Comparison of ENCODE assay signal across 7 mouse cellular contexts in the genomic region with DNA sequence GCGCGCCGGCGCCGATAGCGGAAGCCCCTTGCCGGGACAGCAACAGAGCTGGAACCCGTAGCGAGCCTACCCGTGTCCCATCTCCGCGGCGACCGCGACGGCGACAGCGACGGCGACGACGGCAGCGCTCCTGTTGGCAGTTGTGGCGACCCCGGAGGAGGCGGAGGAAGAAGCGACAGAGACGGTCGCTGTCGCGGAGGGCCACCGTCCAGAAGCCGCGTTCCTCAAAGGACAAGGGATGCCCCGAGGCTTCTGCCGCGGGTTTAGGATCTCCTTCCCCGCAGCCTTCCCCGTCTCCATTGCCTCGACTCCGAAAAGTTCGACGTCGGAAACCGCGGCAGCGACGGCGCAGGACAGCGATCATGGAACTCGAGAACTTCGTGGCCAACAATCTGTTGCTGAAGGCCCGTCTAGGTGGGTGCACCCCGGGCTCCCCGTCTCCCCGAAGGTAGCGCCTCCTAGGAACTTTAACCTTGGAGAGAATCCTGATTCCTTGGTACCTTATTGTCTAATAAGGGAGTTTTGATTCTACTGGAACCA. TPM values are rescaled to one million over a fixed set of nuclear protein-coding genes. Genes with fewer than 3 reads are reported as not detected.
DNase-seq lines count a peak whose midpoint lies in the region; ATAC-seq and TF ChIP-seq lines count a peak whose summit lies in the region.

No protein-coding gene starts in this region.

- peak overlapping the region; percentile 70 for H3K9ac ChIP-seq in limb, embryonic 14.5 days (ENCODE audit: low read depth, low read length, severe bottlenecking)
- peak overlapping the region; percentile 80 for H3K9ac ChIP-seq in stomach, embryonic 16.5 days (ENCODE audit: low read length)

- under 1% methylated on average over 57 of the region's 57 CpGs for WGBS in spleen, adult 2 months
- under 1% methylated on average over 57 of the region's 57 CpGs for WGBS in limb, embryonic 14.5 days
- WGBS in stomach, embryonic 16.5 days, result under 1% methylated on average over 57 of the region's 57 CpGs

- DNase-seq in spleen, adult 2 months (ENCODE audit: low read depth in 1 of 2, low spot score in 2 of 2), result no peak
- DNase-seq in spleen, adult 12 weeks (ENCODE audit: low spot score), result no peak
- DNase-seq in limb, embryonic 14.5 days (ENCODE audit: low spot score), result peak; percentile 31
- DNase-seq in cerebellum, adult 11 months, result no peak

- H3K4me1 ChIP-seq in spleen, adult 2 months (ENCODE audit: control insufficient read depth, insufficient read depth, insufficient read length), result peaks cover 2% of the 10 kb centered on the region; the same call in 1 of the 2 replicates
- H3K4me1 ChIP-seq in limb, embryonic 14.5 days (ENCODE audit: control insufficient read depth, insufficient read depth, low read length), result peaks cover 6% of the 10 kb centered on the region
- H3K4me1 ChIP-seq in stomach, embryonic 16.5 days (ENCODE audit: control insufficient read depth, insufficient read depth, low read length), result peaks cover 7% of the 10 kb centered on the region; the same call in 1 of the 2 replicates

- no peaks in the 10 kb centered on the region for H3K27me3 ChIP-seq in spleen, adult 2 months (ENCODE audit: control insufficient read depth, insufficient read depth, low read length)
- H3K27me3 ChIP-seq in limb, embryonic 14.5 days (ENCODE audit: control insufficient read depth, insufficient read depth, low read length), result no peaks in the 10 kb centered on the region
- H3K27me3 ChIP-seq in stomach, embryonic 16.5 days (ENCODE audit: control insufficient read depth, insufficient read depth, low read length), result no peaks in the 10 kb centered on the region

- peak overlapping the region; percentile 80 for H3K4me3 ChIP-seq in spleen, adult 2 months (ENCODE audit: extremely low read depth, insufficient read depth, insufficient read length)
- peak overlapping the region; percentile 77 for H3K4me3 ChIP-seq in limb, embryonic 14.5 days (replicated peaks; ENCODE audit: low read length)
- H3K4me3 ChIP-seq in stomach, embryonic 16.5 days (replicated peaks; ENCODE audit: low read length), result peak overlapping the region; percentile 68

- H3K36me3 ChIP-seq in spleen, adult 2 months (ENCODE audit: control insufficient read depth, insufficient read depth, low read length), result peaks cover 7% of the 10 kb centered on the region
- peaks cover 20% of the 10 kb centered on the region for H3K36me3 ChIP-seq in limb, embryonic 14.5 days (ENCODE audit: control insufficient read depth, insufficient read depth, low read length)
- no peaks in the 10 kb centered on the region for H3K36me3 ChIP-seq in stomach, embryonic 16.5 days (ENCODE audit: control insufficient read depth, insufficient read depth, low read length)

- H3K9me3 ChIP-seq in limb, embryonic 14.5 days (ENCODE audit: control insufficient read depth, low read length), result no peaks in the 10 kb centered on the region
- H3K9me3 ChIP-seq in stomach, embryonic 16.5 days (replicated peaks; ENCODE audit: control insufficient read depth, low read length), result no peaks in the 10 kb centered on the region

- peak overlapping the region; percentile 92 for H3K27ac ChIP-seq in spleen, adult 2 months (ENCODE audit: insufficient read depth, low read length)
- H3K27ac ChIP-seq in limb, embryonic 14.5 days (replicated peaks; ENCODE audit: low read depth, low read length), result peak overlapping the region; percentile 86
- H3K27ac ChIP-seq in stomach, embryonic 16.5 days (ENCODE audit: low read length), result peak overlapping the region; percentile 89

- TF ChIP-seq CTCF in spleen, adult 2 months (IDR thresholded peaks at IDR 0.05; ENCODE audit: extremely low read depth, insufficient read depth, insufficient read length, insufficient replicate concordance), result no peak

- peak overlapping the region; percentile 58 for H3K4me2 ChIP-seq in limb, embryonic 14.5 days (replicated peaks; ENCODE audit: low read depth, low read length, severe bottlenecking)
- peak overlapping the region; percentile 69 for H3K4me2 ChIP-seq in stomach, embryonic 16.5 days (ENCODE audit: low read depth, low read length)

- no peak for TF ChIP-seq POLR2A in spleen, adult 2 months (IDR thresholded peaks at IDR 0.05; ENCODE audit: low read depth, low read length)
- no peak for TF ChIP-seq POLR2A in limb, embryonic 14.5 days (IDR thresholded peaks at IDR 0.05; ENCODE audit: borderline replicate concordance, extremely low read depth, insufficient read depth, insufficient read length)

- ATAC-seq in erythroblast, adult 5-6 weeks (replicated peaks; ENCODE audit: low FRiP score, poor library complexity, severe bottlenecking), result peak; percentile 8
- ATAC-seq in limb, embryonic 14.5 days (ENCODE audit: low FRiP score, low read depth), result no peak
- ATAC-seq in stomach, embryonic 16.5 days (ENCODE audit: insufficient read depth, low FRiP score), result no peak
- no peak; the same call in 1 of the 2 replicates for ATAC-seq in cerebellum, adult (ENCODE audit: insufficient number of reproducible peaks, low FRiP score, low TSS enrichment)

RNA-seq across cellular contexts. Expression of a gene that starts 0.5 kb away (rescaled TPM):
- 1.5 TPM in 2 replicates for polyA plus RNA-seq in spleen, adult 2 months (2012; rRNA removed)
- 0.63 TPM in 1 of 2 replicates, not detected in the other for total RNA-seq in erythroblast, adult 5-6 weeks (2015; ENCODE audit: low replicate concordance)
- 0.51 and 0.56 TPM in 2 replicates for total RNA-seq in erythroblast, adult 5-6 weeks (2017; ENCODE audit: low replicate concordance)
- 3.3 and 5.0 TPM in 2 replicates for polyA plus RNA-seq in limb, embryonic 14.5 days (2012; rRNA removed)
- 3.5 and 4.4 TPM in 2 replicates for polyA plus RNA-seq in limb, embryonic 14.5 days (2014; fragmentation: Nextera tagmentation; extraction: Ambion mirVana)
- polyA plus RNA-seq in stomach, embryonic 16.5 days (2015; fragmentation: Nextera tagmentation; extraction: Ambion mirVana), result 2.1 TPM in 2 replicates

RNA-seq across cellular contexts. Expression of a gene that starts 0.7 kb away (rescaled TPM):
- polyA plus RNA-seq in spleen, adult 2 months (2012; rRNA removed), result 10.8 and 12.6 TPM in 2 replicates
- total RNA-seq in erythroblast, adult 5-6 weeks (2015; ENCODE audit: low replicate concordance), result 3.3 and 6.5 TPM in 2 replicates
- total RNA-seq in erythroblast, adult 5-6 weeks (2017; ENCODE audit: low replicate concordance), result 7.0 and 8.4 TPM in 2 replicates
- polyA plus RNA-seq in limb, embryonic 14.5 days (2012; rRNA removed), result 29.2 and 30.7 TPM in 2 replicates
- 25.8 and 30.0 TPM in 2 replicates for polyA plus RNA-seq in limb, embryonic 14.5 days (2014; fragmentation: Nextera tagmentation; extraction: Ambion mirVana)
- polyA plus RNA-seq in stomach, embryonic 16.5 days (2015; fragmentation: Nextera tagmentation; extraction: Ambion mirVana), result 20.8 and 24.3 TPM in 2 replicates

RNA-seq across cellular contexts. Expression of a gene that starts 23.6 kb away (rescaled TPM):
- polyA plus RNA-seq in spleen, adult 2 months (2012; rRNA removed), result 138 and 181 TPM in 2 replicates
- total RNA-seq in erythroblast, adult 5-6 weeks (2015; ENCODE audit: low replicate concordance), result 23.2 and 40.9 TPM in 2 replicates
- 24.1 and 30.1 TPM in 2 replicates for total RNA-seq in erythroblast, adult 5-6 weeks (2017; ENCODE audit: low replicate concordance)
- polyA plus RNA-seq in limb, embryonic 14.5 days (2012; rRNA removed), result 244 and 335 TPM in 2 replicates
- polyA plus RNA-seq in limb, embryonic 14.5 days (2014; fragmentation: Nextera tagmentation; extraction: Ambion mirVana), result 117 and 128 TPM in 2 replicates
- 118 and 151 TPM in 2 replicates for polyA plus RNA-seq in stomach, embryonic 16.5 days (2015; fragmentation: Nextera tagmentation; extraction: Ambion mirVana)
